Mouse (Mus musculus) kidney, adult 11 months (tissue): ENCODE measurements around the gene Tfam.

Experiments
- DNase-seq: peaks from one replicate; pipeline ENCODE4 v3.0.0; 2022

Tfam gene

DNA sequence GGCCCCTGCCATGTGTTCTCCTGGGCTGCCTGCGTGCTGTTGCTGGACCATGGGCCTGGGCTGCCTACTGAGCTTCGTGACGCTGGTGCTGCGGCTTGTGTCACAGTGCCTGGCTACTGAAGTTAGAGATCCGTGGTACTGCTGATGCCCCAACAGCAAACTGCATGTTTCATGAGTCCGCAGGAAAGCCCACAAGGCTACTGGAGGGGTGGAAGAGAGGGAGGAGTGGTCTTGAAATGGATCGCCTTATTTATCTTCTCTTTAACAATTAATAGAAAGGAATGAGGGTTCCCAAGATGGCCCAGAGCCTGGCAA is at the start of gene Tfam:
Gene Tfam, minus strand, starts transcription at position 41 of the 315 bp plus-strand sequence.
- no peak for DNase-seq

DNA sequence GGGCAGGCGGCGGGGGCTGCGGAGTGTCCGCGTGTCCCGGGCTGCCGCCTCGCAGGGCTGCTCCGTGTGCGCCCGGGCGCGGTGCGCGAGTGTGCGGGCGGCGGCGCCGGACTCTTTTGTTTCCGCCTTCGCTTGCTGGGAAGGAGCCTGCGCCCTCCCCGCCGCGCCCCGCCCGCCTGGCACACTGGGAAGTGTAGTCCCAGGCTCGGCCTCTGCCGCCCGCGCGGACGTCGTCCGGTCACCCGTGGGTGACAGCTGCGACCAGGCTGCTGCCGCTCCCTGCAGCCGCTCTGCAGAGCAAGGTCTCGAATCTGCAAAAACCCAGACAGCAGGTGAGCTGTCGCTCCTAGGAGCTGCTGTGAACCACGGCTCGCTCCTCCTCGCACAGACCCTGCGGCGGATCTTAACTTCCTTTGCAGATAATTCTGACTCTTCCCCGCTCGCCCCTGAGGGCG is 47.1 kb upstream of the Tfam start, which contains the start of gene Ube2d1:
Gene Ube2d1, minus strand, starts transcription at position 137 of the 455 bp plus-strand sequence.
- DNase-seq = peak; percentile 77

DNA sequence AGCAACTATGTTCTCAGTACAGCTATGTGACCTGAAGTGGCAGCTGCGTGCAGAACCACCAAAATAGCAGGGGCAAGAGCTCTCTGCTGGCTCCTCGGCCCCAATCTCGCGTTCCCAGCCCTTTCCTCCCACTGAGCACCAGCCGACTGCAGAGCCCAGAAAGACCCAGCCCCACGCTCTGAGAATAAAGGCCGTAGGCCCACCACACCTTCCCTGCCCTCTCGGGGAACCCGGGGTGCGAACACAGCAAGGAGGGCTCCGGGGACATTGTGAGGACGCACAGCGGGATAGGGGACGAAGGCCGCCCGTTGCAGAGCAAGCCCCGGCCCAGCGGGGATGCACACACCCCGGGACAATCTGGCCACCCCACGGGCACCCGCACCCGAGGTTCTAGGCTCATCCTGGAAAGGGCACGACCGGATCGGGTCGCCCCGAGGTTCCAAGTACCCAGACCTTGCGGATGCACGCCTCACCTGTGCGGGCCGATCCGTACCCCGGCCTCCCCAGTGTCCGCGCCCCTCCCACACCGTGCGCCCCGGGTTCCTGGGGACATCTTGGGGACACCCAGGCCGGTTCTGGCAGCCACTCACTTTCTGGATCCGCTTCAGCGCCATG is 46.5 kb upstream of the Tfam start:
- no peak for DNase-seq

DNA sequence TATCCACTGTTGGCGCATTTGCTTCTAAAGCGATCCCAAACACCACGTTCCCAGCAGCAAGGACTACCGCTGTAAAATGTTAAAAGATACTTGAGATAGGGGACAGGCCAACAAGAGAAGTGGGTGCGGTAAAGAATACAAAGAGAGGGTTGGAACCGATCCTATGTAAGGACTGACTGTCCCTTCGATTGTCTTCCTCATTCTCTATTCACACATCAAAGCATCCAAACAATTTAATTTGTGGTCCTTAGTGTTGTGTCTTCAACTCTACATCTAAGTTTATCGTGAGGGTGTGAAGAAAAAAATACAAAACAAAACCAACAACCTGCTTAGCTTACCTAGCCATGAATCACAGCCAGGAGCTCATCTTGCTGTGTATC is 46.0 kb upstream of the Tfam start:
- DNase-seq = no peak

DNA sequence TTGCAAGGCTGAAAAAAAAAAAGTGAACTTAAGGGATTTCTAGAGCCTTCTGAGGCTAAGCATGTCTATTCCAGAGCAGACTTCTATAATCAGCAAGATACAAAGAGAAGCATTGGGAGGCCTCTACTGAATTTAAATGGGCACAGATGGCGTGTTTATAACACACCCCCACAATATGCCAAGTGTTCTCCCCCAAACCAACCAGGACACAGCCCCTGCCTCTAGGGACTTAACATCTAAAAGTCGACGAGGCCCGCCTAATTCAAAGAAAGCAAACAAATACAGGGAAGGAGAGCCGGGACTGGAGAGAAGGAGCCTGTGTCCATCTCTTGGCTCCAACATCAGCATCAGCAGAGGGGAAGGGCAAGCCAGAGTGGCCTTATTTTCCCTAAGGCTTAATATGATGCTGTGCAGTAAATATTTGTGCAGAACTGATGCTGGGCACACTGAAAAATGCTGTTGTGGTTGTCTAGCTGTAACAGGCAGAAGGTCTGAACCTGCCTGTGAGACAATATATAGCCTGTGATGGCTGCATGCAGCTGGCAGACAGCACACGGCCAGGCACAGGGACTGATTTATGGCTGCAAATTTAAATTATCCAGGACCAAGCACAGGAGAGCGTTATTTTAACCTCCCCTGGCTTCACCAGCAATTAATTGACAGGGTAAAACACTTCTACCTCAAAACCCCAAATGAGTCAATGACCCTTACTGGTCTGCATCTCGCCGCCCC is 35.1 kb upstream of the Tfam start:
- no peak for DNase-seq

DNA sequence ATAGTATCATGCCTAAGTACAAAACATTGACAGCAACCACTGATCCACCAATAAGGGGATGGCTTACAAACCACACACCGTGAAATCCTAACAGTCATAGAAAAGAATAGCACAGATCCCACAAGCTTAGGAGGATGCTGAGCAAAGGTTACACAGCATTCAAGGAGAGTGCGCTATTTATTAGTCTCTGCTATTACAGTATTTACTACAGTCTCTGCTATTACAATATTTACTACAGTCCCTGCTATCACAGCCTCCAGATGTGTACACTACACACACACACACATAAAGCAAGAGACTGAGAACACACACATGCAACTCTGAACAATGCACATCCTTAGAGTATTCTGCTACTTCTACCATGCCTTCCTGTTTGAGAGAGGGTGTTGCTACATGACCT is 29.9 kb upstream of the Tfam start:
- DNase-seq = no peak

DNA sequence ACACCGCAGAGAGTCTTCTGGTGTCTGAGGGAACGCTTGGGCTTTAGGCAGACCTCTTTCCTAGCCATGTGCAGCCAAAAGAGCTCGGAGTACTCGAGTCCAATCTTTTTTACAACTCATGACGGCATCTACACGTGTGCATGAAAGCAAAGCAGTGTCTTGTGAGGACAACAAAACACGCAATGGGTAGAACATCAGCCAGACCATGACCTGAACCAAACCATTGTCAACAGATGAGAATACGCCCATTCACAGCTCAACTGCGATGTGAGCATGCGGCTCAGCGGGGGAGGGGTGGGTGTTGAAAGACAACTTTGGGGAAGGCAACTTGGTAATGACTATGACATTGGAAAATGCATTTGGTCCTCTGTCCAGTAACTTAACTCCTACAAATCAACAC is 29.4 kb upstream of the Tfam start:
- DNase-seq = no peak

DNA sequence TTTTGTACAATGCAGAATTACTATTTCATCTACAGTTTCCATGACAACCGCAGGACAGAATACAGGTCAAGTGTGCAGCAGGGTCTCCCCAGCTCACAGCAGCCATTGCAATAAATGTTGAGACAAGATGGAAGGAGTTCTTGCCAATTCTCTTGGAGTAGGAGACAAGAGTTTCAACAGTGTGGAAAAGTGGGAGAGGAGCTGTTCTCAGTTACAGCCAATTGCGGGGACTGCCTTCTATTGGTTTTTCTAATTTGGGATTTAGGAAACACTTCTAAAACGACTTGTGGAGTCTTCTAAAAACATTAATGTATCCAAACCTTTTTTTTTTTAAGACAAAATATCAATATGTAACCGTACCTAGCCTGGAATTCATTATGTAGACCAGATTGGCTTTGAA is 27.0 kb upstream of the Tfam start:
- DNase-seq = no peak

DNA sequence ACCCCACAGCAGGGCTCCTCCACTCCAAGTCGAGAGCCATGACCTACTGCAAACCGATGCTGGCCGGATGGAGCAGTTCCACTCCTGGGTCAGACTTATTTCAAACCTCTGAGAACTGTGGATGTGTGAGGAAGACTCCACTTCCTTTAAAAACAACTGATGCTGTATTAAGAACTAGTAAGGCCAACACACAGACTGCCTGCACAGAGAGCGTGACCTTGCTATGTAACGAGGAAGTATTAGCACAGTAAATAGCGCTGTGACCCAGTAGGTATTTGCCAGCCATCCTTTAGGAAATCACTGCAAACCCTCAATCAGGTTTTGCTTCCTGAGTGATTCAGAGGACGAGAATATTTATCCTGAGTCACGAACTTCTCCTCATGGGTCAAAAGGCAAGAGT is 23.6 kb upstream of the Tfam start:
- no peak for DNase-seq

DNA sequence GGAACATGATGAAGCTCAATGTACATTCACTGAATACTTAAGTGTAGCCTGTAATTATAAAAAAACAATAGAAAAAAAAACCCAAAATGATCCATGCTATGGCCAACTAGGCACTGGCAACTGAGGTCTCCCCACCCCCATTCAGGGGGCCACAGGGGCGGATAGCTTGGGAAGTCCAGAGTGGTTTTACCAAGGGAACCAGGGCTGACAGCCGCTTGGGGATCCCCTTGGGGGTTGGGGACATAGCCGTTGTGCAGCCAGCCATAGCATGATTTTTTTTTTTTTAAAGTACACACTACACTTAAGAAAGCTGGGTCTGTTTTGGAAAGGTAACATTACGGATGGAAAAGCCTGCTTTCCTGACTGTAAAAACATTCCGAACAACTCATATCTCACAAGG is 20.9 kb upstream of the Tfam start:
- DNase-seq = no peak

DNA sequence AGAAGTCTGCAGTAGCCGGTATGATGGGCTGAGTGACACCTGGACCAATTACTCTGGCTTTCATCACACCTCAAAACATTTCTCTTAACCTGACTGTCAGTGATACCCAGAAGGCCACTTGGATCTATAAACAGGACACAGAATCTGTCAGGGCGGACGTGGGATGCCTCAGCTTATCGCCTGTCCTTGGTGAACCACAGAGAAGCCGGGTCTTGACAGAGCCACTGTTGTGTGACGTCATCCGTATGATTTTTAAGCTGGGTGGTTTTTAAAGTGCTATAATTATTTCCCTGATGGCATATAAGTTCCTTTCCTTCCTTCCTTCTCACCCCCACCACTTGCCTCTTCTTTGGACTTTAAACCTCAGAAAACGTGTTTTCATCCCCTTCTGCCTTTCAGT is 20.4 kb upstream of the Tfam start:
- DNase-seq = no peak

DNA sequence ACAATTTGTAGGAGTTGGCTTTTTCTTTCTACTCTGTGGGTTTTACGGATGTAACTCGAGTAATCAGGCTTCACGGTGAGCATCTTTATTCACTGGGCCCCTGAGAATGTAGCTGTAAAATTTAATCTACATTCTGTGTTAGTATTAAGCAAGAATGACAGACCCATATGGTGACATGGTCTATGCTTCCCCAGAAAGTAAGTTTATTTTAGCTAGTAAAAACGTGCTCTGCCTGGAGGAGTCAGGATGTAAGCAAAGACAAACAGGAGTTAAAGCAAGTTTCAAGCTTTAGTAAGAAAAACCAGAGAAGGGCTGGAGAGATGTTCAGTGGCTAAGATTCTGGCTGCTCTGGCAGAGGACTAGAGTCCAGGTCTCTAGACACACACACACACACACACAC is 15.1 kb upstream of the Tfam start:
- DNase-seq = no peak

DNA sequence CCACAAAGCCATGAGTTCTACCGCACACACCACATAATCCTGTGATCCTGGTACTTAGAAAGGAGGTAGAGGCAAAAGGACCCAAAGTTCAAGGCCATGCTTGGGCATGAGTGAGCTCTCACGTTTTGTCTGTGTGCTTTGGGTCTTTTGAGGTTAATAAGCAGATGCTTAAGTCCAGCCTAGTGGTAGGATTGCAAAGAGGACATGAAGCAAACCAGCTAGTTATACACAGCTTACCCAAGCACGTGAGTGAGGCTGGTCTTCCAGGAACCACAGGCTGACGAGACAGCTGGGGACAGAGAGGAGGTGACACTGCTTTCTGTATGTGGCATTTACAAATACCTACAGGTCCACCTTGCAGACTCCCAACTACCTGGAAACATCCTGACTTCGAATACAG is 14.3 kb upstream of the Tfam start:
- DNase-seq = no peak

DNA sequence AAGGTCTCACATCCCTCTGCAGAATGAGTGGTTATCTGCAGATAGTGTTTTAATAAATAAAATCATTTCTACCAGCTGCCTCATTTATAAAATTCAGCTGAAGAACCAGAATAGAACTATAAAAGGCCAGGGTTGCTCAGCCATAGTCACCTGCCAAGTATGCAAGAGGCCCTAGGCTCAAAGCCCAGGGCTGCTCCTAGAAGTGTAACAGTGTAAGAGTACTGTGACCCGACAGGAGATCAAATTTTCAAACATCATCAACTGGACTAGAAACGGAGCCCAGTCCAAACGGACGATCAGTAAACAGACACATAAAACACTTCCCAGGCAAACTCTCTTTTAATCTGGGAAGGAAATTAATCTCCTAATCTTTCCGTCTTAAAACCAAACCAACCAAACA is 13.8 kb upstream of the Tfam start:
- DNase-seq = no peak

DNA sequence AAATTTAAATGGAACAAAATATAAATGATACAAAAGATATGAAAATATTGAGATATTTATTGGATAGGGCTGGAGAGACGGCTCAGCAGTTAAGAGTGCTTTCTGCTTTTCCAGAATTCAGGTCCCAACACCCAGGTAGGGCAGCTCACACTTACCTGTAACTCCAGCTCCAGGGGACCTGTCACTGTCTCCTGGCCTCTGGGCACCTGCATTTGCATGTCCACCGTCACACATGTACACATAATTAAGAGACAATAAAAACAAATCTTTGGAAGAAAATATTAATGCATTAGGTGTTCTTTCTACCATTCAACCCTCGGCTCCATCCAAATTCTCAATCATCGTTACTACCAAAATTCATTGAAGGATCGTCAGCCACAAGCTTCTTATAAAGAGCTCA is 13.2 kb upstream of the Tfam start:
- no peak for DNase-seq

DNA sequence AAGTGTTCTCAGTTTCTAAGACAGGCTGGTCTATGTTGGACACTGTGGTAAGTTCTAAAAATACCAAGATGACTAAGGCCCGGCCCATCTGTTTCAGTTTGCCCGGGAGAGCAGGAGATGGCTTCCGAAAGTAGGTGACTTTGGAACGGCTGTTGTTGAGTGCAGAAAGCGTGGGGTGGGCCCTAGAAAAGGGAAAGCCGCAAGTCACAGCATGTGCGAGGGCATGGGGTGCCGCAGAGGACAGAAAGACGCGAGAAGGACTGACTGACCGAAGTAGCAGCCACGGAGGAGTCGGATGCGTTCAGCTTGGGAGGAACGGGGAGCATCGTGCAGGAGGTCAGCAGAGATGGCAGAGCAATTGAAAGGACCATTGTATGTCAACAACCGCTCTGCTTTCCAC is 12.4 kb upstream of the Tfam start:
- no peak for DNase-seq

DNA sequence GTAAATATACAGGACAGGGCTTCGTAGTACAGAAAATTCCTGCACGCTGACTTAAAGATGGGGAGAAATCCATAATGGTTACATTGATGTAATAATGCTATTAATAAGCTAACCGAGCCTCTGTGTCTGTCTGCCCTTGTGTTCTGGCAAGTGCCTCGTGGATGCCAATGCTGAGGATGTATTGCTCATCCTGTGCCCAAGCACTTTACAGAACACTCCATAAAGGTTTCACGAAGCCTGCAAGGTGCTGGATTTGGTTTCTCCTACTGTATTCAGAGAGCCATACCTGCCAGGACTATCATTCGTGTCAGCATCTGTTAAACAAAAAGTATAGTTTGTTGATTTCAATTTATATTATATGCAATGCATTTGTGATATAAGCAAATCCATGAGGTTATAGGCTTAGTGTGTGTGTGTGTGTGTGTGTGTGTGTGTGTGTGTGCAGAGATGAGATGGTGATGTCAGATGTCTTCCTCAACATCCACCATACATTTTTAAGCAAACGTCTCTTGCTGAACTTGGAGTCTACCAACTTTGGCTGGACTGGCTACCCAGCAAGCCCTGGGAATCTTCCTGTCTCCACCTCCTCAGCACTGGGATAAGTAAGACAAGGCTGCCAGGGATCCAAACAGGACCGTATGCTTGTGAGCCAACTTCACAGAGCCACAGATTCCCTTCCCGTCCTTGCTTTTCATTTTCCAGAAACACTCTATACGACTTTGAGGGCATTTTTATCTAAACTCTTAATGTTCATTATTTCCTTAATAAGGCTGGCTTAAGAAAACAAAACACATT is 11.2 kb upstream of the Tfam start:
- DNase-seq = no peak

DNA sequence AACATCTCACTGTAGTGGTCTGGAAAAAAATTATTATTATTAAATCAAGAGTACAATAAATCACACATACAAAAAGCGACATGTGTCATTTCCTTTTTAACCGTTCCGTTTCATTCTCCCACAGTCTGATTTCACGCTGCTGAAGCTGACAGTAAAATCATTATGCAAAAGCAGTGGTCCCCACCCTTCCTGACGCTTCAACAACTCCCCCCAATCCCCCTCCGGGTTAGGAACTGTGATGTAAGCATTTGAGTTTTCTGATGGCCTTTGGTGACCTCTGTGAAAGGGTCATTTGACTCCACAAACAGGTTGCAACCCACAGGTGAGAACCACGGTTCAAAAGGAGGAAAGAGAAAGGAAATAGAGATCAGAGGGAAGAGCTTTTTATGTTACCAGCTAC is 8.9 kb upstream of the Tfam start:
- no peak for DNase-seq

DNA sequence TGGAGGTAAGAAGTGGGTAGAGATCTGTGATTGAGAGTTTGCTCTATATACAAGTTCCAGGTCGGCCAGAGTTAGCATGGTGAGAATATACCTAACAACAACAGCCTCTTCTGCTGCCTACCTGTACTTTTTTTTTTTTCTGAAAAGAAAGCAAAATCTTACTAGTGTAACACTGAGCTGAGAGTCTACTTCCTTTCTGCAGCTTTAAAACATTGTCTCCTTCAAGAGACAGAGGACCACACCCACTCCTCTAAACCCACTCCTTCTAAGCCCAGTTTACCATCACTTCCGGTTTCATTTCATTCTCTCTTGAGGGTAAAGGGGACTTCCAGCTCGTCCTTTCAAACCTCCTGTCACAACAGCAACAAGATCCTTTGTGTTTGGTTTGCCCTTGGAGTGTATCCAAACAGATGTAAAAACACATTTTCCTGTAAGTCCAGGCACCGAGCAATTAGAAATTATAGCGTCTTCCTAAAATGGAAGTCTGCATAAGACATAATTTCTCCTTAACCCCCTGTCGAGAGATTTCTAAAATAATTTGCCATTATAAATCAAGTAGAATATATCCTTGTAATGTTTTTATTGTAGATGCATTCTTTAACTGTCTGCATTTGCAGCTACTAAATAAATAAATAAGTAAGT is 1.5 kb upstream of the Tfam start:
- DNase-seq = no peak

DNA sequence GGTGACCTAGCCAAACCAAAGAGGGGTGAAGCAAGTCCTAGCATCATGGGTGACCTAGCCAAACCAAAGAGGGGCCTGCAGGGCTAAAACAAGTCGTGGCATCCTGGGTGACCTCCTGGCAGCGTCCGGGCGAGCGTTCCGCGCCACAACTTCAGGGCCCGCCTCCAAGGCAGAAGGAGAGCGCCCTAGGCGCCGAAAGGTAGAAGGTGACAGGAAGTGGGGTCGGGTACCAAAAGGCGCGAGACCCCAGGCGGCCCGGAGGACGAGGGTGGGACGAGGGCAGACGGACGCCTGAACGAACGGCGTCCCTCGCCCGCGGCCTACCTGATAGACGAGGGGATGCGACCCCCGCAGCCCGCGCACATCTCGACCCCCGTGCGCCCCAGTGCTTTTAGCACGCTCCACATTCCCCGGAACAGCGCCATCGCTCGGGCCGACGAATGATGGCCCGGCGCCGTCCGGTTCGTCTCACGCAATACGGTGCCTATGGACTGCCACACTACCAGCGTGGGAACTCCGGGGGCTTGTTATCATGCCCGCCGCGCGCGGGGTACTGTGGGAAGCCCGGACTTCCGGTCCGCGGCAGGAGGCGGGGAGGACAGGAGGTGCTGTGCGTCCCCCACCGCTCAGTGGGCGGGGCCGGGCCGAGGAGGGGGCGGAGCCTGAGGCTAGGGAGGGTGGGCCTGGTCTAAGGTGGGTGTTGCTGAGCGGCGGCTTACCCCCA is 402 bp downstream of the Tfam start:
- peak; percentile 93 for DNase-seq

DNA sequence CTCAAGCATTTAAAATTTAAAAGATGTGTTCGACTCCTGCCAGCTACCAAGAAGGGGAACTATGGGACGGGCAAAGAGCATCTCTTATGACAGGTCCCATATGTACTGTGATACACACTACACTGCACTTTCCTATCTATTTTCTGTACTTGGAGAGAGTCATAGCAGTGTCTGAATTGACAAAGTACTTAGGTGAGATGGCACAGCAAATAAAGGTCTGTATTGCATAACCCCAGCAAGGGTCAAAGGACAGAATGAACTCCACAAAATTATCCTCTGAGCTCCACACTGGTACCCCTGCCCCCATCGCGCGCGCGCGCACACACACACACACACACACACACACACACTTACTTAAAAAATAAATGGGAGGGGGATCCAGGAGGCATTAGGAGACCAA is 4.0 kb downstream of the Tfam start:
- DNase-seq = no peak

DNA sequence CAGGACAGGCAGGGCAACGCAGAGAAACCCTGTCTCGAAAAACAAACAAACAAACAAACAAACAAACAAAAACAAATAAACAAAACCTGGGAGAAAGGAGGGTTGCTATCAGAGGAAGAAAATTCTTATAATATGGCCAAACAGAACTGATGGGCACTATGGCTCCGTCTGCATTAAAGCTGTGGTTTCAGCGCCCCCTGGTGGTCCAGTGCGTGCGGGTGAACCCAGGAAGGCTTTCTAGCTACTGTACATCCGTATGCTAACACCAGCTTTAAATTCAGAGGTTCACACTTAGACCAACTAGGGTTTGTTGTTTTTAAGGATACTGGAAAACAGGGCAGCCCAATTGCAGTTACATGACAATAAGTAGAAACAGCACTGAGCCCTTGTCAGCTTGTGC is 12.2 kb downstream of the Tfam start:
- DNase-seq = peak; percentile 57

DNA sequence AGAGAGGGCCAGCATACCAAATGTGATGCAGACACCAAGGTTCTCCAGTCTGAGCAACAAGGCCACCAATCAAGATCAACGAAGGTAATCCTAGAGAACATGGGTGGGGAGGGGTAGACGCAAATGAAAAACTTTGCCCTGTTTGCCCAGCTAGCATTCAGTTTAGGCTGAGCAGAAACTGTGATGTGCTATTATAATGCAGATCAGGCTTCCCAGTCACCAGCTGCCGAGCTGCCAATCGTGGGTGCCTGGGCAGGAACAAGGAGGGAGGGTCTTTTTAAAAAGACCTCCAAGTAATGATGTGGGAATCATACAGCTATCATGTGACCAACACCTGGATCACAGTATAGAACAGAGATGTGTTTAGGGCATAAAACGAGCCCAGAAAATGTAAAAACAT is 15.0 kb downstream of the Tfam start:
- DNase-seq = no peak
